Mouse (Mus musculus): ENCODE measurements around the gene Tmem140.

The Tmem140 gene

DNA sequence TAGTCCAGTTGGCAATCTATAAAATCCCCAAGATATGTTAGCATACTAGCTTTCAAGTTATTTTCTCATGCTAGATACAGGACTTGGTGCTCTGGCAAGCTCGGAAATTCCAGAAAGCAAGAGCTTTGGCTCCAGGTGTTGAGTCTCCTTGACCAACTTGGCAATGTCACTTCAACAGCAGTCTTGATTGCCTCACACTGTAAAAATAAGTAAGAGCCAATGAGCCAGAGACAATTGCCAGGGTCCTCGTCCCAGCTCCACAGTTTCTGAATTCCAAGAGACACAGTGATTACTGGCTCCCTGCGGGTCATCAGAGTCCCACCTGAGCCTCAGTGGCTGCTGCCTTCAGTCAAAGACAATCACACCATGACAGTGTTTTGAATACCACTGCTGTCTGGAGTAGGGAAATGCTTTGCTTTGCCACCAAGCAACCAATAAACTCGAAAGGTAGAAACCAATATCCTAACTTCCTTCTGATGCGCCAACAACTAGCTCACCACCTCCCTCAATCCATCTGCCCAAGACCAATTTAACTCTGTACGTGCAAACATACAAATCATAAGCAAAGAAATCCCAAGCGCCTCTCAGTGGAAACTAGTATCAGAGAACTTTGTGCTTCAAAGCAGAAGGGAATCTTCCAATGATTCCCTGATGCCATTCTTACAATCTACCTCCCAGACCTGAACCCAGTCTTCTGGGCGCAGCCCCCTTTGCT is 46.8 kb downstream of the Tmem140 start:
- no peak for DNase-seq (ENCODE audit: low spot score)

DNA sequence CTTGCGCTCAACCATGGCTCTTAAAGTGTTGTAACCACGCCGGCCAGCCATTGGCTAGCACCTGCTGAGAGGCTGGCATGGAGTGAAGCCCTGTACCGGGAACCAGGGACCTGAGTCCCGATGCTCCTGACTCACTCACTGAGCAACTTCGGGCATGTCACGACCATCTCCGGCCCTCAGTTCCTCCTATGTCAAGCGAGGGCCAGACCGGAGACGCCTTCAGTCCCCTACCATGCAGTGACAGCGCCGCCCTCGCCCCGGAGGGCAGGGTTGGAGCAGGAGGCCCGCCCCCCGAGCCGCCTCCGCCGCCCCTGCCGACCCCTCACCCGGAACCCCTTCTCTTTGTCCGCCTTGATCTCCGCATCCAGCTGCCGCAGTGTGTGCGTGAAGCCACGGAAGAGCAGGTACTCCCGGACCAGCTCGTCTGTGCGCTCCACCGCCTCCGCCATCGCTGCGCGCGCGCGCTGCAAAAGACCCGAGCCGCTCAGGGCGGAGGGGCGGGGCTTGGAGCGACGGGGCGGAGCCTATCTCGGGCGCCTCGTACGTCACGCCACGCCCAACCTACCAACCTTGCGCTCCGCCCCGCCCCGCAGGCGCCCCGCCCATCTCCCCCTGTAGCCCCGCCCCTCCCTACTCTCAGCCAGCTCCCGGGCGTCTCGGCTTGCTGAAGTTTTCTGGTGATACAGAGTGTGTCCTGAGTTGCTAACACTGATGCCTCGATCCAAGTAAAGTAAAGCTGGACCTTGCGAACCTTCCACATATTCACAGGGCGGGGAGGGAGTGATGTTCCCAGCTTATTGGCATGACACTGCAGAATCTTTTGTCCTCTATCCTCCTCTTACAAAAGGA is 47.6 kb downstream of the Tmem140 start, which contains the start of gene Wdr91:
Wdr91 (minus strand) TSS at position 506 of the 849 bp plus-strand sequence.
- peak; percentile 91 for DNase-seq (ENCODE audit: low spot score)

DNA sequence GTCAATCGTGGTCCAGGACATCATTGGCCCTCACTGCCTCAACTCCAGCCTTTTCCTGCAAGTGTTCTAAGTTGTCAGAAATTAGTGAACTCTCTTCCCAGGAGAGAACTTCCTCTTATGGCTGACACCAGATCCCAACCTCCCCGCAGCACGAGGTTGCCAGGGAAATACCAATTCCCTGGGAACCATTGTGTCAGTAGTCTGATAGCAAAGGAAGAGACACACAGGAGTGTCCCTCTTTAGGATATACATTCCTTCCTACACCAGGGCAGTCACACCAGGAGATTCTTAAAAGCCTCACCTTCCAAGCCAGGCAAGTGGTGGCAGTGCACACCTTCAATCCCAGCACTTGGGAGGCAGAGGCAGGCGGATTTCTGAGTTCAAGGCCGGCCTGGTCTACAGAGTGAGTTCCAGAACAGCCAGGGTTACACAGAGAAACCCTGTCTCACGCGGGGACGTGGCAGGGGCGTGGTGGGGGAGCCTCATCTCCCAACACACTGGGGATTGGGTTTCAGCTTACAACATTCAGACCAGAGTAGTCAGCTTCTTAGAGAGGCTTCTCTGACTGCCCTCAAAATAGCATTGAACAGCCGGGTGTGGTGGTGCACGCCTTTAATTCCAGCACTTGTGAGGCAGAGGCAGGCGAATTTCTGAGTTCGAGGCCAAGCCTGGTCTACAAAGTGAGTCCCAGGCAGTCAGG is 50.5 kb downstream of the Tmem140 start:
- DNase-seq (ENCODE audit: low spot score): no peak

DNA sequence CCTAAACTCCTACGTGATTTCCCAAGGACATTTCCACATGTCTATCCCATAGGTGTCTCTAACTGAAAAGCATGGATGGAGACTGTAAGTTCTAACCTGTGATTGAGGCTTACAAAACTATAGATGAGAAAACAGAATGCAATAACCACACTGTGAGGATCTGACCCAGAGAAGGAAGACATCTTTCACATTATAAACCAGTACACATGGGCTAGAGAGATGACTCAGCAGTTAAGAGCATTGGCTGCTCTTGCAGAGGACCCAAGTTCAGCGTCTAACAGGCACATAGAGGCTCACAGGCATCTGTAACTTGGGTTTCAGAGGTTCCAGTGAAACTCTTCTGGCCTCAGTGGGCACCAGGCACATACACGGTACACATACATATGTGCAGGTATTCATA is 51.5 kb downstream of the Tmem140 start:
- no peak for DNase-seq (ENCODE audit: low spot score)

DNA sequence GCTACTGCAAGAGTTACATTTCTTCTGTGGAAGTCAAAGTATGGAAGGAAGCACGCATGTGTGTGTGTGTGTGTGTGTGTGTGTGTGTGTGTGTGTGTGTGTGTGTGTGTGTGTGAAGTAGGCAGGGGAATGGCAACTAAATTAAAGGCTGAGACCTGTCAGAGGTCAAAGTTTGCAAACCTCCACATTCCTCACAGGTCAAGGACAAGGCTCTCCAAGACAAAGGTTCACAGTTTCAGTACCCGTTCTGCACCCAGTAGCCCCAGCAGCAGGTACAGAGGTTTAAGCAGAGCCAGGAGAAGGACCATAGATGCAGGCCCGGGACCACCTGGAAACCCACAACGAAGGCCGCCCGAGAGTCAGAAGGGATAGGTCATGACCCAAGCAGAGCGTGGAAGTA is 56.2 kb downstream of the Tmem140 start:
- DNase-seq (ENCODE audit: low spot score): peak; percentile 77

DNA sequence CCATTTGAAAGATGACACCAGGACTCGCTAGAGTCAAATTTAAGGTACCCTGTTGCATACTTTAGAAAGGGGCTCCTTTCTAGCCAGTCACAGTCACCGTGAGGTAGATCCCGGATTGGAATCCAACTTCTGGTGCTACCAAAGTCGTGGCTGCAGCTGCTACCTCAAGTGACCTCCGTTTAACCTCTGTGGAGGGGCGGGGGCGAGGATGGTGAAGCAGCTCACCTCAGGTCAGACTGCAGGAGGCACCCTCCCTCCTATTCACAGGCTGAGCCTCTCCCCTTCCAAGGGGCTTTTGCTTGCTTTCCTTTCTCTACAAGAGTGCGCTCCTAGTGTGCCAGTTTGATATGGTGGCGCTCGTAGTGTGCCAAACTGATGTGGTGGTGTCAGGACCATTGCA is 57.0 kb downstream of the Tmem140 start, which contains the start of gene Stra8:
Stra8 (plus strand) TSS at position 208 of the 400 bp plus-strand sequence.
- peak; percentile 79 for DNase-seq (ENCODE audit: low spot score)

DNA sequence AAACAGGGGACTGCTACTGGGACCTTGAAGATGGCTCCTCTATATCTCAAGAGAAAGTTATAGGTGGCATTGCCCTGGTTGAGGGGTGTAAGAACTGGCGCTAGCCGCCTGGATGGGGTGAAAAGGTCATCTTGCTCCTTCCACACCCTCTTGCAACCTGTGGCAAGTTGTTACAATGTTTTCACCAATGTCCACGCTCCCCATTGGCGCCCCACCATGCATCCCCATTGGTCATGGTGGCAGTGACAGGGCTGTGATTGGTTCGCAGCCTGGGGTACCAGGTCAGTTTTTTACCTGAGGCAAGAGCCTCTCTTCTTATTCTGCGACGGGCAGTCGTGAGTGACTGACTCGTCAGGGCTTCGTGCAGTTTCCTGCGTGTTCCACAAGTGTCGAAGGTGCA is 57.7 kb downstream of the Tmem140 start:
- peak; percentile 88 for DNase-seq (ENCODE audit: low spot score)

DNA sequence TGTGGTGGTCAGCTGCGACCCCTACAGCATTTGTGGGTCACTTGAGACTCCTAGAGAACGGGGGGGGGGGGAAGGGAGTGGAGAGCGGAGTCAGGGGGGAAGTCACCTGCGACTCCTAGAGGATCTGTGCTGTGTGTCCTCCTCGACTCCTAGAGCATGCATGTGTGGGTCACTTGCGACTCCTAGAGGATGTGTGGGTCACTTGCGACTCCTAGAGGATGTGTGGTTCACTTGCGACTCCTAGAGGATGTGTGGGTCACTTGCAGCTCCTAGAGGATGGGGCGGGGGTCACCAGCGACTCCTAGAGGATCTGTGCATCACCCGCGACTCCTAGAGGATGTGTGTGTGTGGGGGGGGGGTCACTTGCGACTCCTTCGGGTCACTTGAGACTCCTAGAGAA is 59.0 kb downstream of the Tmem140 start:
- peak; percentile 81 for DNase-seq (ENCODE audit: low spot score)
